Comparison of ENCODE assay signal across 27 mouse cellular contexts in the genomic region with DNA sequence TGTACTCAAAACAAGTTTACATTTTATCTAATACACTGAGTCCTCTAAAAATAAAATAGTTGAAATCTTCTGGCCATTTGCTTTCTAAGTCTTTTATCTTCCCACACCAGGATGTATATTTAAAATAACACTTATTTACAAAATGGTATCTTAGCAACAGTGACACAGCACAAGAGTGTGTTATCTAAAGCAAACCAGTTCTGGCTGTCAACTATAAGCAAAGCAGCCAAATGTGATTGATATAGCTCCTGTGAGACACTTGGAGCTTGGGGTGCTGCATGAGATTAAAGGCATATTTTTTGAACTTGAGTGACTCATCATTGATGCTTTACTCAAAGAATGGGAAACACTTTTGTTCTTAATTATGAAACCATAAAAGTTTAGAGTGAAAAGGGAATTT.
DNase-seq lines count a peak whose midpoint lies in the region; ATAC-seq and TF ChIP-seq lines count a peak whose summit lies in the region.
"Had no signal": no experiment of that assay in that cellular context is flagged by ENCODE, and none has a peak within 500 bp of the region (broad histone marks: within the 10 kb centered on the region; RNA-seq: fewer than 3 reads in every experiment).

No protein-coding gene starts in this region.

- H3K4me3 ChIP-seq in heart, postnatal 0 days (ENCODE audit: low read depth, low read length), result no peak overlapping the region
- no peak overlapping the region for H3K4me3 ChIP-seq in stomach, postnatal 0 days (ENCODE audit: low read depth, low read length)
- H3K4me3 ChIP-seq in hindbrain, embryonic 11.5 days (ENCODE audit: low read depth, low read length), result no peak overlapping the region
- H3K4me3 ChIP-seq: embryonic facial prominence, embryonic 12.5 days; forebrain, embryonic 12.5 days; hindbrain, embryonic 15.5 days; left cerebral cortex, adult 2 months; liver, embryonic 13.5 days; megakaryocyte, embryonic 14.5 days; midbrain, embryonic 13.5 days; neural tube, embryonic 12.5 days had no signal

- ATAC-seq in heart, postnatal 0 days (ENCODE audit: insufficient read depth, low read depth), result peak; percentile 51; the same call in 1 of the 2 replicates
- peak; percentile 90; the same call in 1 of the 2 replicates for ATAC-seq in stomach, postnatal 0 days (ENCODE audit: low FRiP score, low TSS enrichment)
- ATAC-seq in hindbrain, embryonic 11.5 days (ENCODE audit: low FRiP score), result no peak
- ATAC-seq: activated CD4-positive, CD25-positive, alpha-beta regulatory T cell, adult 4 months; midbrain, embryonic 13.5 days had no signal

- H3K4me2 ChIP-seq in heart, postnatal 0 days (ENCODE audit: low read depth, low read length), result no peak overlapping the region
- H3K4me2 ChIP-seq in stomach, postnatal 0 days (replicated peaks; ENCODE audit: low read depth), result no peak overlapping the region
- H3K4me2 ChIP-seq in hindbrain, embryonic 11.5 days (replicated peaks; ENCODE audit: low read depth, low read length), result no peak overlapping the region
- H3K4me2 ChIP-seq: embryonic facial prominence, embryonic 12.5 days; forebrain, embryonic 12.5 days; hindbrain, embryonic 15.5 days; liver, embryonic 13.5 days; midbrain, embryonic 13.5 days; neural tube, embryonic 12.5 days had no signal

- H3K4me1 ChIP-seq in heart, postnatal 0 days (ENCODE audit: control insufficient read depth, insufficient read depth), result peaks cover 4% of the 10 kb centered on the region
- H3K4me1 ChIP-seq in stomach, postnatal 0 days (replicated peaks; ENCODE audit: control insufficient read depth, insufficient read depth), result no peaks in the 10 kb centered on the region
- H3K4me1 ChIP-seq in hindbrain, embryonic 11.5 days (replicated peaks; ENCODE audit: control insufficient read depth, insufficient read depth, low read length), result no peaks in the 10 kb centered on the region
- H3K4me1 ChIP-seq: embryonic facial prominence, embryonic 12.5 days; forebrain, embryonic 12.5 days; hindbrain, embryonic 15.5 days; liver, embryonic 13.5 days; megakaryocyte, embryonic 14.5 days; midbrain, embryonic 13.5 days; neural tube, embryonic 12.5 days had no signal

- H3K27me3 ChIP-seq in heart, postnatal 0 days (ENCODE audit: control insufficient read depth, insufficient read depth, low read length), result no peaks in the 10 kb centered on the region
- H3K27me3 ChIP-seq in stomach, postnatal 0 days (ENCODE audit: control insufficient read depth, insufficient read depth, low read length), result no peaks in the 10 kb centered on the region
- no peaks in the 10 kb centered on the region for H3K27me3 ChIP-seq in hindbrain, embryonic 11.5 days (ENCODE audit: control insufficient read depth, insufficient read depth, low read length)
- H3K27me3 ChIP-seq: CH12.LX; embryonic facial prominence, embryonic 12.5 days; forebrain, embryonic 12.5 days; hindbrain, embryonic 15.5 days; liver, embryonic 13.5 days; megakaryocyte, embryonic 14.5 days; midbrain, embryonic 13.5 days; neural tube, embryonic 12.5 days had no signal

- TF ChIP-seq CTCF in heart, postnatal 0 days (IDR thresholded peaks at IDR 0.05; ENCODE audit: low read depth), result no peak
- TF ChIP-seq CTCF in stomach, postnatal 0 days (IDR thresholded peaks at IDR 0.05; ENCODE audit: low read depth), result no peak

- H3K27ac ChIP-seq in heart, postnatal 0 days (ENCODE audit: low read depth), result no peak overlapping the region
- no peak overlapping the region for H3K27ac ChIP-seq in stomach, postnatal 0 days (replicated peaks)
- H3K27ac ChIP-seq in hindbrain, embryonic 11.5 days (ENCODE audit: low read depth, low read length), result no peak overlapping the region
- H3K27ac ChIP-seq: embryonic facial prominence, embryonic 12.5 days; forebrain, embryonic 12.5 days; hindbrain, embryonic 15.5 days; liver, embryonic 13.5 days; midbrain, embryonic 13.5 days; neural tube, embryonic 12.5 days had no signal

- no peaks in the 10 kb centered on the region for H3K36me3 ChIP-seq in heart, postnatal 0 days (replicated peaks; ENCODE audit: control insufficient read depth, insufficient read depth, low read length)
- H3K36me3 ChIP-seq in stomach, postnatal 0 days (ENCODE audit: control insufficient read depth, insufficient read depth, low read length), result no peaks in the 10 kb centered on the region
- no peaks in the 10 kb centered on the region for H3K36me3 ChIP-seq in hindbrain, embryonic 11.5 days (ENCODE audit: control insufficient read depth, insufficient read depth, low read length)
- H3K36me3 ChIP-seq: embryonic facial prominence, embryonic 12.5 days; forebrain, embryonic 12.5 days; G1E; hindbrain, embryonic 15.5 days; liver, embryonic 13.5 days; midbrain, embryonic 13.5 days; neural tube, embryonic 12.5 days had no signal

- intact Hi-C loops in heart, postnatal 25 days (cut with DNase I), result no loop called here
- intact Hi-C loops in heart, postnatal 36 days (cut with DNase I), result loop anchor here (5.0 kb wide), 1 partner anchor 153 kb away; no protein-coding TSS in a partner anchor

- no peak overlapping the region for H3K9ac ChIP-seq in heart, postnatal 0 days (replicated peaks; ENCODE audit: low read depth, low read length)
- H3K9ac ChIP-seq in stomach, postnatal 0 days (ENCODE audit: low read length), result no peak overlapping the region
- H3K9ac ChIP-seq in hindbrain, embryonic 11.5 days (ENCODE audit: low read depth, low read length), result no peak overlapping the region
- H3K9ac ChIP-seq: embryonic facial prominence, embryonic 12.5 days; forebrain, embryonic 12.5 days; hindbrain, embryonic 15.5 days; liver, embryonic 13.5 days; midbrain, embryonic 13.5 days; neural tube, embryonic 12.5 days had no signal

- TF ChIP-seq EP300 in heart, postnatal 0 days (IDR thresholded peaks at IDR 0.05; ENCODE audit: low read depth), result no peak
- TF ChIP-seq EP300 in stomach, postnatal 0 days (optimal IDR thresholded peaks at IDR 0.05), result no peak

- DNase-seq in heart, adult 8-10 months (ENCODE audit: low spot score), result peak; percentile 28
- no peak for DNase-seq in heart, postnatal 25 days (ENCODE audit: low spot score)
- peak; percentile 47 for DNase-seq in heart, postnatal 0 days (ENCODE audit: low spot score)
- no peak for DNase-seq in heart, postnatal 36 days
- DNase-seq in Muller cell, postnatal 12 days (ENCODE audit: inconsistent ontology term), result peak; percentile 30
- no peak for DNase-seq in stomach, postnatal 0 days (ENCODE audit: low spot score)
- DNase-seq in hindbrain, embryonic 11.5 days (ENCODE audit: low spot score), result no peak
- DNase-seq: adrenal gland, postnatal 10 days; B cell, adult 2 months; cerebellum, adult 2 months; cerebellum, postnatal 25 days; gastrocnemius, postnatal 14 days; kidney, adult 8-10 months; kidney, postnatal 10 days; liver, embryonic 13.5 days; lung, postnatal 10 days; right cerebral cortex, postnatal 14 days had no signal

- no peaks in the 10 kb centered on the region for H3K9me3 ChIP-seq in heart, postnatal 0 days (replicated peaks; ENCODE audit: control insufficient read depth, low read length)
- no peaks in the 10 kb centered on the region for H3K9me3 ChIP-seq in stomach, postnatal 0 days (ENCODE audit: control insufficient read depth, low read length)
- H3K9me3 ChIP-seq in hindbrain, embryonic 11.5 days (ENCODE audit: control insufficient read depth, low read length), result no peaks in the 10 kb centered on the region
- H3K9me3 ChIP-seq: embryonic facial prominence, embryonic 12.5 days; forebrain, embryonic 12.5 days; G1E; hindbrain, embryonic 15.5 days; liver, embryonic 13.5 days; megakaryocyte, embryonic 14.5 days; midbrain, embryonic 13.5 days; neural tube, embryonic 12.5 days had no signal

Comparison
In these comparisons a context has a peak if more than half of its experiments do, and no peak if none do; other contexts are left out.
1. DNase-seq: peak in heart, adult 8-10 months (single experiment), heart, postnatal 0 days (single experiment) and Muller cell, postnatal 12 days (single experiment); none in heart, postnatal 25 days (single experiment), heart, postnatal 36 days (0 of 2), stomach, postnatal 0 days (single experiment) and hindbrain, embryonic 11.5 days (single experiment).